Mouse (Mus musculus): ENCODE measurements at regions not wholly inside any gene's neighbourhood (a gene's known extent, or its start where the extent isn't known, plus 50 kb on each side); places are given as distances from the start of the nearest gene placed in this dataset.

- CTCF ChIA-PET, result no interaction called here
These were observed 274.0 kb upstream of the Xylt1 start for GRCm38 (mm10) chr7:117106691-117107191.

DNA sequence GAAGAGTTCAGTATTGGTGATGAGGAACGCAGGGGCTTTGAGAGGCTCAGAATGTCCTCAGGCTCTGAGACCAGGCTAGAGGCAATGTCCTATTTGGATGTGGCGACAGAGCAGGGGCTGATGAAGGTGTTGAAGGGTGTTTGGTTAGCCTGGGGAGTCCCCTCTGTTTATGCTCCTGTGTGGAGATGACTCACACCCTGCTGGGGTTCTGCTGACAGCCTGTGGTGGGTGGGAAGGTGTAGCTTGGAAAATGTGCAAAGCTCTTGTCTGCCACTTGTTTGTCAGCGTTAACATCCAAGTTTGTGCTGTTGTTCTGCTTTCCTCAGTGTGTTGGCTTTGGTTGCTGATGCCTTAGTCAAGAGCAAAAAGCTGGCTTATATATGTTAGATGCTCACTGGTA is 272.4 kb upstream of the Xylt1 start:
- CTCF ChIA-PET, result no interaction called here

GRCm38 (mm10) chr7:117127728-117128127 is 253.1 kb upstream of the Xylt1 start:
- CTCF ChIA-PET, result no interaction called here

DNA sequence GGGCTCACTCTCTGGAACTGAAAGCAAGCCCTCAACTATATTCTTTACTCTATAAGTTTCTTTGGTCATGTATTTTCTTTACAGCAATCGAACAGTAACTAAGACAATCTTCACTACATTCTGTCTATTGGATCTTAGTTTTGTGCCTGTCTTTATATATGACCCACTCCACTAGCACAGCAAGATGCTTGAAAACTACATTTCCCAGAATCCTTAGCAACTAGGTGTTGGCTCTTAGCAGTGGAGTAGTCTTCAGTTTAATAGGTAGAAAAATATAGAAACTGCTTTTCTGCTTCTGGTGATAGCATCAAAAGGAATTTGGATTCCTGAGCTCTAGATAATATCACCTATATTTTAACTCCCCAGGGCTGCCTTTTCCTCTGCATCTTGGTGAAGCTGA is 245.9 kb upstream of the Xylt1 start:
- CTCF ChIA-PET, result no interaction called here

DNA sequence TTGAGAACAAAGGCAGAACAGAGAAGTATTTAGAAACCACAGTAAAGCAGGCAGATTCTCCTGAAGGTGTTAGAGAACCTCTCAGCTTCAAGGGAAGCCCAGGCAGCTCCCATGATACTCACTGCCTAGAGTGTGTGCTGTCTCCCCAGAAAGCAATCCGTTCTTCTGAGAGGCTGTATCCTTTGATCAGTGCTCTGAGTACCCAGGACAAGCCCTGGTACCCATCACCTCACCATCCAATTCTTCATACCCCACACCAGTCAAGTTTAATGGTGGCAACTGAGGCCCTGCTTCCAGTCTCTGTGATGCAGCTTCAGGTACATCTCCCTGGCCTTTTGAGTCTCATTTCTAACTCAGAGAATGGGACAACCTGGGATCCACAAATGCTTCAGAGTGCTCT is 242.1 kb upstream of the Xylt1 start:
- CTCF ChIA-PET, result no interaction called here

GRCm38 (mm10) chr7:117139245-117139970 is 241.4 kb upstream of the Xylt1 start:
- CTCF ChIA-PET, result no interaction called here

- CTCF ChIA-PET, result no interaction called here
These were observed 240.9 kb upstream of the Xylt1 start for GRCm38 (mm10) chr7:117139971-117140247.

- CTCF ChIA-PET, result no interaction called here
These were observed 234.0 kb upstream of the Xylt1 start for GRCm38 (mm10) chr7:117146809-117147208.

GRCm38 (mm10) chr7:117150355-117150754 is 230.4 kb upstream of the Xylt1 start:
- CTCF ChIA-PET, result no interaction called here

- CTCF ChIA-PET, result no interaction called here
These were observed 226.8 kb upstream of the Xylt1 start for GRCm38 (mm10) chr7:117153826-117154550.

DNA sequence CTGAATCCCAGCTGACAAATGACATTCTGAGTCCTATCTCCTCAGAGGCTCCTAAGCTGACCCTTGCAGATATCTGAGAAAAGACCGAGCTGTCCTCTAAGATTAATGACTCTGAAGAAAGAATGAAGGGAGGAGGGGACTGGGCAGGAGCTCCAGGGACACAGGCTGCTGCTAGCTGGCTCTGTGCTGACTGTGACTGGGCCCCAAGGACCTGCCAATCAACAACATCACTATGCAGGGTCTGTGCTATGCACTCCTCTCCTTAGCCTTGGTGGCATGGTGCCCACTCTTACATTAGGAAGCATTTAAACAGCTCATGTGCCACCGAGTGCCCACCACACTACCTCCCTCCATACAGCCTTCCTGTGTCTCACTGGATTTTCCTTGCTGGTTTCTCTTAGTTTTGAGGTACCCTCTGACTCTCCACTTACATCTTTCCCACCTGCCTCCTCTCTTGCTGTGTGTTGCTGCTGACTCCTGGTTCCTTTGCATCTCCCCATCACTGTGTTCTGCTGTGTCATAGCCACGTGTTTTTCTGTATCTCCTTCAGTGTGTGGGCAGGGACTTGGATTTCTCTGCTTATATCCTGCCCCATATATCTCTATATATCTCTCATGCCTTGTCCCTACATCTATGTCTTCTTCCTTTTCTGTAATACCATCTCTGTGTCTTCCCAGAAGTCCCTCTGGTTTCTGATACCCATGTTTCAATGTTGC is 219.4 kb upstream of the Xylt1 start:
- CTCF ChIA-PET, result no interaction called here

DNA sequence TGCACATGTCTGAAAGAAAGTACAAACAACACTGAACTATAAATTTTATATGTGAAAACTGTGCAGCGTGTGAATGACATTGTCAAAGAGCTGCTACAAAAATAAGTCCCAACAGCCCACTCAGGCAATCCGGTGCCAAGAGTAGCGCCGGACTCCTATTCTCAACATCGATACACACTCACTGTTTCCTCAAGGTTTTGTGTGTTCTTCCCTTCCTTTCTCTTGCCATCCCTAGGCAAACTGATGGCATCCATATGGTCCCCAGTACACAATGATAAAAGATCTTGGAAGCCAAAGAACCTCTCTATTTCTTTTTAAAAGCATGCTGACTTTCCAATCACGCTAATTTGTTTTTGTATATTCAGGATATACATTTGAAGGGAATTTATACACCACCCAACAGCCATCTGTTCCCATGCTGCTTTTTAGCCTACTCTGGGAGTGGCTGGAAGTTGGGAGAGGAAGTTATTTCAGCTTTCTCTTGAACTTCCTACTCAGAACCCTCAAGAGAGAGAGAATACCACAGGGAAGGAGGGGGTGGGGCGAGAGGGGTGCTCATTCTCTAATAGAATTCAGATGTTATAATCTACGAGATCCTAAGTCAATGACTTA is 205.9 kb upstream of the Xylt1 start:
- CTCF ChIA-PET, result no interaction called here

DNA sequence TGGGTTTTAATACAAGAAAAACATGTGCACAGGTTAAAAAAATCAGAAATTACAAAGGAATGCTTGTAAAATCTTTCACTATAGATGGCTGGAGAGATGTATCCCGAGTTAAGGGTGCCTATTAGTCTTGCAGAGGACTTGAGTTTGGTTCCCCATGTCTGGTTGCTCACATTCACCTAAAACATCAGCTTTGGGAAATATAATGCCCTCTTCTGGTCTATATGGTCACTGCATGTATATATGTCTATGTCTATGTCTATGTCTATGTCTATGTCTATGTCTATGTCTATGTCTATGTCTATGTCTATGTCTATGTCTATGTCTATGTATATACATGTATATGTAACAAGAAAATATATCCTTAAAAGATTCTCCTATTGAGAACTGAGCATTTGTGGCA is 196.8 kb upstream of the Xylt1 start:
- CTCF ChIA-PET, result no interaction called here

DNA sequence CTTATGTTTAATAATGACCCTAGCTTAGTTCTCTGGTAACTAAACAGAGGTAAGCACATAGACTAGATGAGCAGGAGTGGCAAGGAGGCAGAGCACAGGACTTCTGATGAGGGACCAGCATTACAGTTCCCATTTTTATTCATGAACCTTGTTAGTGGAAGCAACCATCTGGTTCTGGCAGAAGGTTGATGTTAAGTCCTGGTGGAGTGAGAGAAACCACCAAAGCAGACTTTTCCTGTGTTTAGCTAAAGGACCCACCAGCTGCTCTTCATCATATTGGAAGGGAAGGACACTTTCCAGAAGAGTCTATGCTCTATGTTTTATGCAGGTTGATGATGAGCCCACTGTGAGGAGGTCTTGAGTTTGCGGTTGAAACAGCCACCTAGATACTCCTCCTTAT is 194.9 kb upstream of the Xylt1 start:
- CTCF ChIA-PET, result no interaction called here

DNA sequence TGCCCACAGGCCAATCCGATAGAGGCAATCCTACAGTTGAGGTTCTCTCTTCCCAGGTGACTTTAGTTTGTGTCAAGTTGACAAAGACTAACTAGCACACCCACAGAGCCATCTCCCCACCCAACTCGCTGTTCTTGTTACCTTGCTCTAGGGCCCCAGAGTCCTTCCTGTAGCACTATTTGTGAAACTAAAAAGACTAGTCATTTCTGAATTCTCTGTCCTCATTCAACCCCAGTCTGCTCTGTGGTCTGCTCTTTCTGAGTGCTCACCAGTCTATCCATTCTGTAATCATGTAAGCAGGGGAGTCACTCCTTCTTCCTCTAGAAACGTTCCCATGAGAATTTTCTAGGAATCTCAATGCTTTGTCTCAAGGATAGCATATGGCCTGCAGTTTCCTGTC is 184.2 kb upstream of the Xylt1 start:
- CTCF ChIA-PET, result no interaction called here

- CTCF ChIA-PET, result no interaction called here
These were observed 154.5 kb upstream of the Xylt1 start for GRCm38 (mm10) chr7:117226294-117226693.

DNA sequence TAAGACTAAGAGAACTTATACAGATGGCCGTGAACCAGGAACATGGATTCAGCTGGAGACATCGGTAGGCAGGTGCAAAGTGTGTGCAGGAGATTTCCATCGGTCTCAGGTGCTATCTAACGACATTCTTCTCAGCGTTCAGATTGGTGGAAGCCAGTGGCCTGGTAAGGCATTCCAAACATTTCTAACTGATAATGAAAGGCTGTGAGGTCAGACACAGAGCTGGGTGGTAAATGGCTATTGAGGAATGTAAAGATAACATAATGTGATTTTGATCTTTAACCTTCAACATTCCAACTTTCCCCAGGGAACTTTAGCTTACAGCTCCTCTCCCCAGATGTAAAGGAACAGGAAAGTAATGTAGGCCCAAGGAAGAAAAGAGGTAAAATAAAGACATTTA is 151.2 kb upstream of the Xylt1 start:
- CTCF ChIA-PET, result no interaction called here

GRCm38 (mm10) chr7:117256819-117257218 is 124.0 kb upstream of the Xylt1 start:
- CTCF ChIA-PET, result no interaction called here

GRCm38 (mm10) chr7:117258557-117258956 is 122.2 kb upstream of the Xylt1 start:
- CTCF ChIA-PET, result no interaction called here

DNA sequence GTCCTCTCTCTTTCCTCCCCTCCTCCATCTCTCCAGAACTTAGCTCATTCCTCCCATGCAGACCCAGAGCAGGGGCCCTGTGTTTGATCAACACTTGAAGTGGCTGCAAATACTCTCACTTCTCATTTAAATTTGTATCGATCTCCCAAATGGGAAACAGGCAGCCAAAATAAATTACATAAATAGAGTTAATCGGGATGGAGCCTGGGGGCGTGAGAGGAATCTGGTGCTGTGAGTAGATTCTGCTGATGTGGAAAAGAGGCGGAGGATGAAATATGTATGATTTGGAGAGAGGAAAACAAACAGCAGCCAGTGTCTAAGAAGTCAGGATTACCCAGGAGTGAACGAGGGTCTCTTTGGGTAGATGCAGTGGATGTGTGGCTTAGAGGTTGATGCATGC is 121.6 kb upstream of the Xylt1 start:
- CTCF ChIA-PET, result no interaction called here

DNA sequence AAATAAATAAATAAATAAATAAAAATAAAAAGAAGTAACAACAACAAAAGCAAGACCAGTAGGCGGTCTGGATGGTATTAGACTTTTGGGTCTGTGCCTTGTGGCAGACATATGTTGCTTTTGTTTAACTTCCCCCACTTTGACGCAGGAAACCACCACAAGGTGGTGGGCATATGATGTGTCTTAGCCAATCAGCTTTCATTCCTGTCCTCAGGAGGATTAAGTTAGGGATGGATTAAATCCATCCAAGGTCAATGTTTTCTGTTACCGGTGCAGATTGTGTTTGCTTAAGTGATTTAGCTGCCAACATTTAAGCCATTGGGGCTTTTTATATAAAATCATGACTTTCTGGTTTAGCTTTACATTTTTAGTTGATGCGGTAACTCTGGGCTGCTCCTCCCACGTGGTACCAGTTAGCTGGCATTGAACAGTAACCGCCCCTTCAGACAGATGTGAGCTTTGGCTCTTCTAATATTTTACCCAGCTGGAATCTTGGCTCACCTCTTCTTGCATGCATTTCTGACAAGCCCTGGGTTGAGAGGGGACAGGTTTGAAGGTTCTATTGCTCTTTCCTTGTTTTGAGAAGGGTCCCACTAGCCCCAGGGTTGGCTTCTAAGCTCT is 121.0 kb upstream of the Xylt1 start:
- CTCF ChIA-PET, result no interaction called here

DNA sequence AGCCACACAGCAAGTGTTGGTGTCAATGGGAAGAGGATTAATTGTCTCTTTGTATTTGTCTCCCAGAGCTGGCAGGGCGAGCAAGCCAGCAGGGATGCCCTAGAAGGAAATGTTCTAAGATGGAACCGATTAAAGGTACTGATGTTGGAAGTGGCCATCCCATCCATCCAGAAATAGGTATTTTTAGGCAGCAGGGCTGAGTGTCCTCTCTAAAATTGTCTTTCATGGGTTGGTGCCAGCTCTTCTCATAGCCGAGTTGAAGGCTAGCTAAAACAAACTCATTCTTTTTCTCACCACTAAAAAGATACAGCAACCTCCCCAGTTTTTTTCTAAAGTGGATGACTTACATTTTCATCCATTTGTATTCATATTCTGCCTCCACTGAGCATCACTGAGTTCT is 120.2 kb upstream of the Xylt1 start:
- CTCF ChIA-PET, result no interaction called here

- CTCF ChIA-PET, result no interaction called here
These were observed 117.7 kb upstream of the Xylt1 start for GRCm38 (mm10) chr7:117263126-117263525.
